8 mouse cellular contexts compared by ENCODE assay signal in the genomic region with DNA sequence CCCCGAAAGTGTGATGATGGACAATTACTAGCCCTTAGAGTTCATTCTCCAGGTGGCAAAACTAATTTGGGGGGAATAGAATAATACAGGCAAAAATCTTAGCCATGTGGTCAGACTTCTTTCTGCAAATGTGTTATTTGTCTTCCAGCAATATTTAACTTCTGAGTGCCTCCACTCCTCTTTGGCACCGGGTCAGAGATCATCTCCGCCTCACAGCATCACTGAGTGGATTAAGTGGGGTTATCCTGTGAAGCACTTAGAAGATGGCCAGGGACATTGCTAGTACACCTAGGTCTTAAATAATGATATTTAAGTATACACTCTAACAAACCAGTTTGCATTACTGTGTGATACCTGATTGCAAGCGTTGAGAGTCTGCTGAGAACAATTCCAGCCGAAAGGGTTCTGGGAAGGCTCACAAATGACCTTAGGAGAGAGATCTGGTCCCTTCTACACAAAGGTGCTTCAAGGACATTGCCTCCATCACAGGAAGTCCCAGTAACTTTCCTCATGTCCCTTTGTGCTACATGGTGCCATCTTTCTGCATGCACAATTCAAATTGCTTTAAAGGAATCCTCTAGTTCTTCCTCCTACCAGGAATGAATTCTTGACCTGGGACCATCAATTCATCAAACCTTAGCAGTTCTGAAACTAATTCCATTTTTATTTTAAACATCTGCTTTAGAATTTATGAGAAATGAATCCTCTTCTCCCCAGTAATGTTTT.
DNase-seq lines count a peak whose midpoint lies in the region; ATAC-seq and TF ChIP-seq lines count a peak whose summit lies in the region.

No protein-coding gene starts in this region.

- no peak for TF ChIP-seq CTCF in left cerebral cortex, adult 2 months (IDR thresholded peaks at IDR 0.05)

- no peaks in the 10 kb centered on the region for H3K27me3 ChIP-seq in hindbrain, embryonic 11.5 days (ENCODE audit: control insufficient read depth, insufficient read depth, low read length)
- H3K27me3 ChIP-seq in stomach, embryonic 14.5 days (ENCODE audit: control insufficient read depth, insufficient read depth, low read length) = no peaks in the 10 kb centered on the region

- WGBS in hindbrain, embryonic 11.5 days = 80% methylated on average over 5 of the region's 5 CpGs
- WGBS in stomach, embryonic 14.5 days = 46% methylated on average over 5 of the region's 5 CpGs

- no peaks in the 10 kb centered on the region for H3K9me3 ChIP-seq in hindbrain, embryonic 11.5 days (ENCODE audit: control insufficient read depth, low read length)
- no peaks in the 10 kb centered on the region for H3K9me3 ChIP-seq in stomach, embryonic 14.5 days (ENCODE audit: control insufficient read depth, low read depth, low read length)

- DNase-seq in left cerebral cortex, adult 2 months (ENCODE audit: extremely low spot score in 1 of 2, low spot score in 2 of 2) = no peak
- no peak for DNase-seq in left cerebral cortex, postnatal 10 days (ENCODE audit: extremely low spot score in 1 of 2, low spot score in 2 of 2)
- peak; percentile 33 for DNase-seq in hindbrain, embryonic 11.5 days (ENCODE audit: low spot score)
- DNase-seq in kidney, postnatal 4 days = peak; percentile 34 to 61
- no peak for DNase-seq in right cerebral cortex, postnatal 25 days
- no peak for DNase-seq in right cerebral cortex, postnatal 10 days (ENCODE audit: low spot score in 2 of 2)

- intact Hi-C loops in left cerebral cortex, adult 2 months (cut with DNase I) = loop anchor here (2.0 to 10.0 kb wide), 4 partner anchors 53 to 205 kb away; no protein-coding TSS in a partner anchor
- intact Hi-C loops in left cerebral cortex, postnatal 10 days (cut with DNase I) = loop anchor here (5.0 kb wide), 2 partner anchors 108 to 168 kb away; no protein-coding TSS in a partner anchor

- ATAC-seq in hindbrain, embryonic 11.5 days (ENCODE audit: low FRiP score) = no peak
- no peak for ATAC-seq in stomach, embryonic 14.5 days (ENCODE audit: insufficient number of reproducible peaks, insufficient read depth, low FRiP score, low read depth)
- ATAC-seq in megakaryocyte, adult 5-6 weeks (ENCODE audit: poor library complexity, severe bottlenecking) = no peak

- 0 out of 2 replicates have a peak overlapping the region, but pooled peaks have one; percentile 5 for H3K4me2 ChIP-seq in hindbrain, embryonic 11.5 days (replicated peaks; ENCODE audit: low read depth, low read length)
- H3K4me2 ChIP-seq in stomach, embryonic 14.5 days (replicated peaks; ENCODE audit: low read depth, low read length) = peak overlapping the region; percentile 87

- H3K4me3 ChIP-seq in left cerebral cortex, adult 2 months = peak overlapping the region; percentile 68; the same call in 1 of the 2 replicates
- H3K4me3 ChIP-seq in hindbrain, embryonic 11.5 days (ENCODE audit: low read depth, low read length) = no peak overlapping the region
- H3K4me3 ChIP-seq in stomach, embryonic 14.5 days (ENCODE audit: low read depth, low read length) = peak overlapping the region; percentile 50; the same call in 1 of the 2 replicates

- H3K27ac ChIP-seq in left cerebral cortex, adult 2 months = no peak overlapping the region
- H3K27ac ChIP-seq in hindbrain, embryonic 11.5 days (ENCODE audit: low read depth, low read length) = peak overlapping the region; percentile 76
- H3K27ac ChIP-seq in stomach, embryonic 14.5 days (ENCODE audit: low read length) = peak overlapping the region; percentile 86; the same call in 1 of the 2 replicates

- no peak overlapping the region for H3K9ac ChIP-seq in hindbrain, embryonic 11.5 days (ENCODE audit: low read depth, low read length)
- H3K9ac ChIP-seq in stomach, embryonic 14.5 days (replicated peaks; ENCODE audit: low read depth, low read length) = no peak overlapping the region

- H3K36me3 ChIP-seq in hindbrain, embryonic 11.5 days (ENCODE audit: control insufficient read depth, insufficient read depth, low read length) = no peaks in the 10 kb centered on the region
- H3K36me3 ChIP-seq in stomach, embryonic 14.5 days (ENCODE audit: control insufficient read depth, insufficient read depth, low read length) = no peaks in the 10 kb centered on the region

- H3K4me1 ChIP-seq in hindbrain, embryonic 11.5 days (replicated peaks; ENCODE audit: control insufficient read depth, insufficient read depth, low read length) = no peaks in the 10 kb centered on the region
- peaks cover 4% of the 10 kb centered on the region; the same call in 1 of the 2 replicates for H3K4me1 ChIP-seq in stomach, embryonic 14.5 days (ENCODE audit: control insufficient read depth, insufficient read depth, low read length)

Comparison
In these comparisons a context has a peak if more than half of its experiments do, and no peak if none do; other contexts are left out.
1. DNase-seq: peak in hindbrain, embryonic 11.5 days (single experiment) and kidney, postnatal 4 days (2 of 2); none in left cerebral cortex, adult 2 months (0 of 2), left cerebral cortex, postnatal 10 days (0 of 2), right cerebral cortex, postnatal 25 days (single experiment) and right cerebral cortex, postnatal 10 days (0 of 2).